Mouse (Mus musculus): Measurements from ENCODE around the gene Gm27021. TPM values are rescaled to one million over a fixed set of nuclear protein-coding genes. Genes with fewer than 3 reads are reported as not detected.

Gene Gm27021
- total and polyA plus RNA-seq, 2 experiments from 2014 or later: 7.9 to 13.8 TPM

- Histone ChIP-seq H3K36me3 (ENCODE audit: insufficient read depth, low read length) (no peaks in the 10 kb centered on the region), H3K27ac (ENCODE audit: low read depth, low read length) (no peak overlapping the region), H3K4me3 (ENCODE audit: low read depth, low read length) (no peak overlapping the region), H3K9ac (replicated peaks; ENCODE audit: low read length, poor library complexity, severe bottlenecking) (no peak overlapping the region), H3K4me1 (ENCODE audit: insufficient read depth, low read length) (0 out of 2 replicates have a peak, but pooled peaks cover 6% of the 10 kb centered on the region), H3K27me3 (ENCODE audit: insufficient read depth, low read length) (no peaks in the 10 kb centered on the region), H3K4me2 (ENCODE audit: low read depth, low read length, poor library complexity, severe bottlenecking) (no peak overlapping the region), H3K9me3 (ENCODE audit: low read length) (no peaks in the 10 kb centered on the region)
- no peak for DNase-seq (ENCODE audit: low spot score)
- peak; percentile 53 for TF ChIP-seq CTCF (IDR thresholded peaks at IDR 0.05)
- no peak for ATAC-seq (ENCODE audit: low FRiP score)
These were observed 30.0 kb upstream of the Gm27021 start for GRCm38 (mm10) chr8:120697979-120698272.

- no peaks in the 10 kb centered on the region for H3K9me3 ChIP-seq (ENCODE audit: low read length)
- H3K9ac ChIP-seq (replicated peaks; ENCODE audit: low read length, poor library complexity, severe bottlenecking): no peak overlapping the region
- no peak for ATAC-seq (ENCODE audit: low FRiP score)
- no peak for TF ChIP-seq CTCF (IDR thresholded peaks at IDR 0.05)
- peak; percentile 40 for DNase-seq (ENCODE audit: low spot score)
- no peaks in the 10 kb centered on the region for H3K27me3 ChIP-seq (ENCODE audit: insufficient read depth, low read length)
- H3K36me3 ChIP-seq (ENCODE audit: insufficient read depth, low read length): no peaks in the 10 kb centered on the region
- H3K4me2 ChIP-seq (ENCODE audit: low read depth, low read length, poor library complexity, severe bottlenecking): no peak overlapping the region
- 0 out of 2 replicates have a peak, but pooled peaks cover 6% of the 10 kb centered on the region for H3K4me1 ChIP-seq (ENCODE audit: insufficient read depth, low read length)
- 74% methylated on average over 17 of the region's 17 CpGs for WGBS
- no peak overlapping the region for H3K4me3 ChIP-seq (ENCODE audit: low read depth, low read length)
- no peak overlapping the region for H3K27ac ChIP-seq (ENCODE audit: low read depth, low read length)
These were observed 29.5 kb upstream of the Gm27021 start for GRCm38 (mm10) chr8:120697154-120697978.

GRCm38 (mm10) chr8:120696401-120697153, 28.7 kb upstream of the Gm27021 start:
- no peak overlapping the region for H3K4me3 ChIP-seq (ENCODE audit: low read depth, low read length)
- WGBS: 42% methylated on average over 13 of the region's 13 CpGs
- no peak overlapping the region for H3K4me2 ChIP-seq (ENCODE audit: low read depth, low read length, poor library complexity, severe bottlenecking)
- 0 out of 2 replicates have a peak, but pooled peaks cover 6% of the 10 kb centered on the region for H3K4me1 ChIP-seq (ENCODE audit: insufficient read depth, low read length)
- no peak overlapping the region for H3K9ac ChIP-seq (replicated peaks; ENCODE audit: low read length, poor library complexity, severe bottlenecking)
- no peak overlapping the region for H3K27ac ChIP-seq (ENCODE audit: low read depth, low read length)
- ATAC-seq (ENCODE audit: low FRiP score) (no peak), DNase-seq (ENCODE audit: low spot score) (peak; percentile 66)
- no peaks in the 10 kb centered on the region for H3K9me3 ChIP-seq (ENCODE audit: low read length)
- no peaks in the 10 kb centered on the region for H3K36me3 ChIP-seq (ENCODE audit: insufficient read depth, low read length)
- no peaks in the 10 kb centered on the region for H3K27me3 ChIP-seq (ENCODE audit: insufficient read depth, low read length)
- no peak for TF ChIP-seq CTCF (IDR thresholded peaks at IDR 0.05)

- no peak for TF ChIP-seq CTCF (IDR thresholded peaks at IDR 0.05)
- Histone ChIP-seq H3K36me3 (ENCODE audit: insufficient read depth, low read length) (no peaks in the 10 kb centered on the region), H3K9ac (replicated peaks; ENCODE audit: low read length, poor library complexity, severe bottlenecking) (no peak overlapping the region), H3K4me3 (ENCODE audit: low read depth, low read length) (no peak overlapping the region), H3K4me1 (ENCODE audit: insufficient read depth, low read length) (0 out of 2 replicates have a peak, but pooled peaks cover 6% of the 10 kb centered on the region), H3K27me3 (ENCODE audit: insufficient read depth, low read length) (no peaks in the 10 kb centered on the region), H3K4me2 (ENCODE audit: low read depth, low read length, poor library complexity, severe bottlenecking) (no peak overlapping the region), H3K9me3 (ENCODE audit: low read length) (no peaks in the 10 kb centered on the region), H3K27ac (ENCODE audit: low read depth, low read length) (no peak overlapping the region)
- ATAC-seq (ENCODE audit: low FRiP score) (no peak), DNase-seq (ENCODE audit: low spot score) (no peak)
- 60% methylated on average over 22 of the region's 22 CpGs for WGBS
These were observed 26.1 kb upstream of the Gm27021 start for GRCm38 (mm10) chr8:120693861-120694493.

- no peak overlapping the region for H3K4me3 ChIP-seq (ENCODE audit: low read depth, low read length)
- whole genome bisulfite sequencing: 69% methylated on average over 4 of the region's 4 CpGs
- H3K36me3 ChIP-seq (ENCODE audit: insufficient read depth, low read length): no peaks in the 10 kb centered on the region
- no peaks in the 10 kb centered on the region for H3K9me3 ChIP-seq (ENCODE audit: low read length)
- ATAC-seq (ENCODE audit: low FRiP score) (no peak), DNase-seq (ENCODE audit: low spot score) (no peak)
- no peak overlapping the region for H3K4me2 ChIP-seq (ENCODE audit: low read depth, low read length, poor library complexity, severe bottlenecking)
- H3K27ac ChIP-seq (ENCODE audit: low read depth, low read length): no peak overlapping the region
- 0 out of 2 replicates have a peak, but pooled peaks cover 6% of the 10 kb centered on the region for H3K4me1 ChIP-seq (ENCODE audit: insufficient read depth, low read length)
- no peak overlapping the region for H3K9ac ChIP-seq (replicated peaks; ENCODE audit: low read length, poor library complexity, severe bottlenecking)
- no peak for TF ChIP-seq CTCF (IDR thresholded peaks at IDR 0.05)
- H3K27me3 ChIP-seq (ENCODE audit: insufficient read depth, low read length): no peaks in the 10 kb centered on the region
These were observed 25.1 kb upstream of the Gm27021 start for GRCm38 (mm10) chr8:120692934-120693333.

Data from midbrain, postnatal 0 days (tissue).